Mouse (Mus musculus) erythroblast, embryonic 14.5 days (primary cell): ENCODE data around the gene Fdx1.

Experiments used
- GATA1 ChIP-seq: IDR thresholded peaks from 2 replicates; pipeline ENCODE4 v1.6.1; 2012; ENCODE audit warnings: low read length, inconsistent platforms, mixed read lengths
- TAL1 ChIP-seq: IDR thresholded peaks from 3 replicates; pipeline ENCODE4 v1.6.1; 2012; ENCODE audit warnings: low read length, inconsistent platforms, mixed read lengths

- no peak for TF ChIP-seq GATA1
- no peak for TF ChIP-seq TAL1
Measured at GRCm38 (mm10) chr9:52007341-52007740, 44.0 kb upstream of the Fdx1 start.
